Mouse (Mus musculus) hindbrain, embryonic 10.5 days (tissue): ENCODE measurements around the gene Eva1a. TPM values are rescaled to one million over a fixed set of nuclear protein-coding genes. Genes with fewer than 3 reads are reported as not detected.

Source experiments
- polyA plus RNA-seq: library from polyadenylated mRNA; unstranded; fragments of >200 nt; fragmentation: Nextera tagmentation; extraction: Ambion mirVana; gene quantifications from 2 replicates; pipeline ENCODE4 v1.2.1, GENCODE M21; 2016

Eva1a gene
- polyA plus RNA-seq, 1 experiment from 2014 or later: 3.3 TPM

Other genes with a start within 250 kb of the Eva1a start
- 8.6 and 11.6 TPM in 2 replicates for gene Gcfc2, start 117.4 kb upstream of the Eva1a start, polyA plus RNA-seq
- gene Mrpl19, start 75.1 kb upstream of the Eva1a start, polyA plus RNA-seq: 59.2 and 62.2 TPM in 2 replicates